Mouse (Mus musculus) gastrocnemius, postnatal 25 days (tissue): Measurements from ENCODE around the gene Med16. TPM values are rescaled to one million over a fixed set of nuclear protein-coding genes. Genes with fewer than 3 reads are reported as not detected.
"Not testable (repeated sequence)": the region's sequence is repeated elsewhere in the genome, so short reads cannot be mapped to it uniquely, and the experiment has no call there.

Experiments used
- DNase-seq: peaks from one replicate; pipeline ENCODE4 v3.0.0; 2022
- total RNA-seq, 2 experiments: library from RNA; stranded (reverse); gene quantifications; 1 replicate in 1 of 2; 2 replicates in 1 of 2; pipeline ENCODE4 v1.2.3; 2021

Med16 gene
- total RNA-seq, 2 experiments from 2014 or later, result 29.2 to 34.4 TPM

GRCm38 (mm10) chr10:79884938-79885337, 23.8 kb downstream of the Med16 start:
- not testable (repeated sequence) for DNase-seq

- DNase-seq, result peak; percentile 61
Measured at GRCm38 (mm10) chr10:79884446-79884845, 24.3 kb downstream of the Med16 start.

GRCm38 (mm10) chr10:79883297-79884084, 25.2 kb downstream of the Med16 start:
- DNase-seq, result peak; percentile 59

GRCm38 (mm10) chr10:79881981-79882380, 26.7 kb downstream of the Med16 start:
- DNase-seq, result no peak

- no peak for DNase-seq
Measured at GRCm38 (mm10) chr10:79880721-79881120, 28.0 kb downstream of the Med16 start.

- no peak for DNase-seq
Measured at GRCm38 (mm10) chr10:79879527-79879926, 29.2 kb downstream of the Med16 start.

- peak; percentile 61 for DNase-seq
Measured at GRCm38 (mm10) chr10:79877757-79878156, 31.0 kb downstream of the Med16 start.

GRCm38 (mm10) chr10:79877174-79877573, 31.5 kb downstream of the Med16 start:
- DNase-seq, result no peak

- DNase-seq, result no peak
Measured at GRCm38 (mm10) chr10:79874290-79874862, 34.3 kb downstream of the Med16 start, which contains the start of the genes Prtn3 and Plppr3. TSS of gene Prtn3 (plus strand) at chr10:79874476. TSS of gene Plppr3 (minus strand) at chr10:79874634.

GRCm38 (mm10) chr10:79873715-79874289, 34.9 kb downstream of the Med16 start:
- no peak for DNase-seq

- DNase-seq, result no peak
Measured at GRCm38 (mm10) chr10:79873313-79873712, 35.4 kb downstream of the Med16 start.

GRCm38 (mm10) chr10:79872862-79873261, 35.9 kb downstream of the Med16 start:
- no peak for DNase-seq

- no peak for DNase-seq
Measured at GRCm38 (mm10) chr10:79871845-79872244, 36.9 kb downstream of the Med16 start.

GRCm38 (mm10) chr10:79866601-79867000, 42.1 kb downstream of the Med16 start:
- no peak for DNase-seq

- no peak for DNase-seq
Measured at GRCm38 (mm10) chr10:79865801-79866295, 42.9 kb downstream of the Med16 start.

GRCm38 (mm10) chr10:79865189-79865601, 43.5 kb downstream of the Med16 start:
- no peak for DNase-seq

- no peak for DNase-seq
Measured at GRCm38 (mm10) chr10:79864351-79865188, 44.2 kb downstream of the Med16 start.

GRCm38 (mm10) chr10:79862925-79863324, 45.8 kb downstream of the Med16 start:
- DNase-seq, result no peak

- no peak for DNase-seq
Measured at GRCm38 (mm10) chr10:79862049-79862788, 46.5 kb downstream of the Med16 start.

GRCm38 (mm10) chr10:79861230-79862048, 47.3 kb downstream of the Med16 start:
- DNase-seq, result no peak
